Mouse (Mus musculus) mouse trophoblast stem cell (cell line): ENCODE data around the gene Tspan33.
"Not testable (repeated sequence)": the region's sequence is repeated elsewhere in the genome, so short reads cannot be mapped to it uniquely, and the experiment has no call there.

Experiments
- in situ Hi-C, 2 experiments: fragments of 300-500 bp; cut with MseI, MboI; formaldehyde crosslinking; loops; 2 replicates in 1 of 2; 3 replicates in 1 of 2; pipeline ENCODE4 v1.15.1; 2025

The Tspan33 gene

DNA sequence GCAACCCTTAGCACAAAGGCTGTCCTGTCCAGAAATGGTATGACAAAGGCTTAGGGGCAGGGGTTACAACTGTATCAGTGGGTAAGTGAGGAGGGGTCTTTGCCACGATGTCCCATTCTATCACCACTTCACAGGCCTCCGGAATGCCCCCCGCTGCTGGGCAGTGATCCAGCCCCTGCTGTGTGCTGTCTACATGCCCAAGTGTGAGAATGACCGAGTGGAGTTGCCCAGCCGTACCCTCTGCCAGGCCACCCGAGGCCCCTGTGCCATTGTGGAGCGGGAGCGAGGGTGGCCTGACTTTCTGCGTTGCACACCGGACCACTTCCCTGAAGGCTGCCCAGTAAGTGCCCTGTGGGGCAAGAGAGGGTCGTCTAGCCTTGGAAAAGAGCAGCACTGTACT, 59.3 kb downstream of the Tspan33 start:
- in situ Hi-C loops: no loop called here

DNA sequence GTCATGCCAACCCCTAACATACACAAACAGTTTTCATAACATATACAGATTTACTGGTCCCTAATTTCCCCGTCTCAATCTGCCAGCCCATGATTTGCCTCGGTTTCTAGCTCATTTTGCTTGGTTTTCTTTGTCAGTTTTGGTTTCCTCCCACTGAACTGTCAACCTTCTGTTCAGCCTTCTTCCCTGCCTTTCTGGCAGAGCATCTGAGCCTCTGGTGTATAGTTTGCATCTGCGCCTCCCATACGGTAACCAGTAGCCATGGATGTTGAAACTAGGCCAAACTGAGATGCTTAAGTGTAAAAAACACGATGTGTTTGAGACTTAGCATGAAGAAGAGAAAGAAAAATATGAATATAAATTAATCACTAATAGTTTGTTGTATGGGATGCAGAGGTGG, 62.0 kb downstream of the Tspan33 start:
- in situ Hi-C loops: no loop called here

DNA sequence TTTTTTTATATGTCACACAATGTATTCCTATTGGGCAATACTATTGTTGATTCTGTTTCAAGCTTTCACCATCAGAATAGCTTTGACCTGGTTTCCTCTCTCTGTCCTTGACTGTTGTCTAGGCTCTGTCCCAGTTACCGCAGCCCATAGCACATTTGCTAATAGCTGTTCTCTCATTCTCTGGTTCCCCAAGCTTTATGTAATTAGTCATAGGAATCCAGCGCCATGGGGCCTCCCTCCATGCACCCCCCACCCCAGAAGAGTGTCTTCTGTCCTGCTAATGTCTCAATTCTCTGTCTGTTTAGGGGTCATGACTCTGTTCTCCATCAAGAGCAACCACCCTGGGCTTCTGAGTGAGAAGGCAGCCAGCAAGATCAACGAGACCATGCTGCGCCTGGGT, 62.5 kb downstream of the Tspan33 start:
- in situ Hi-C loops: no loop called here

DNA sequence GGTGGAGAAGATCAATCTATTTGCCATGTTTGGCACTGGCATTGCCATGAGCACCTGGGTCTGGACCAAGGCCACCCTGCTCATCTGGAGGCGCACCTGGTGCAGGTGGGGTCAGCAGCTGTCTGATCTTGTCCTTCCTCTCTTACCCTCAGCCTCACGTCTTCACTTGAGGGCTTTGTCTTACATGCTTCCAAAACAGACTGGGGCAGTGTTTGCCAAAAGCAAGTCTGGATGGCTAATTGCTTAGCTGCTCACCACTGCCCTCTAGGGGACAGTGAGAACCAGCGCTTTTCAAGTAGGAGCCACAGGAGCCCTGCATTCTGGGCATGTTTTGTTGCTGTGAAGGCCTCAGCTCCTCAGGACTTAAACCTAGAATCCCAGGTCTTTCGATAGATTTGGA, 64.4 kb downstream of the Tspan33 start:
- in situ Hi-C loops: no loop called here

DNA sequence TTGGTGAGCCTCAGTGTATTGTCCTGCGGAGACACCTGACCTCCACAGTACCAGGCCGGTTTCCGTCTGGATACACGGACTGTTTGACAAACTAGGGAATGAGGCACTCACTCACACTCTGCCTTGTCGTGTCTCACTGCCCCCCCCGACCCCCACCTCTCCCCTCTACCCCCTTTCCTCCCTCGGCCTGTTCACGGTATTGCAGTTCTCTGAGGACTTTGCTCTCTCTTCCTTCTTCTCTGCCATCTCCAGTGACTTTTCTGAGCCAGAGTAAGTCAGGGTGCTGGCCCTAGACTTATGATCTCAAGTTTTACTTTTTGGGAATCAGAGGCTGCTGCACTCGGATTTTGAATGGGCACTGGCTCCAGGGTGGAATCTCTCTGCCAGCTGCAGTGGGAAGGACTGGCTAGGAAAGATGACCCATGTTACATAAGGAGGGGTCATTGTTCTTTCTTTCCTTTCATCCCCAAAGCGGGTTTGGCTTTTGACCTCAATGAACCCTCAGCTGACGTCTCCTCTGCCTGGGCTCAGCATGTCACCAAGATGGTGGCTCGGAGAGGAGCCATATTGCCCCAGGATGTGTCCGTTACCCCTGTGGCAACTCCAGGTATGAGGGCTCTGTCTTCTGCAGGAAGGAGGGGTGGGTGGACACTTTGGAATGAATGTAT, 65.1 kb downstream of the Tspan33 start:
- in situ Hi-C loops: no loop called here

DNA sequence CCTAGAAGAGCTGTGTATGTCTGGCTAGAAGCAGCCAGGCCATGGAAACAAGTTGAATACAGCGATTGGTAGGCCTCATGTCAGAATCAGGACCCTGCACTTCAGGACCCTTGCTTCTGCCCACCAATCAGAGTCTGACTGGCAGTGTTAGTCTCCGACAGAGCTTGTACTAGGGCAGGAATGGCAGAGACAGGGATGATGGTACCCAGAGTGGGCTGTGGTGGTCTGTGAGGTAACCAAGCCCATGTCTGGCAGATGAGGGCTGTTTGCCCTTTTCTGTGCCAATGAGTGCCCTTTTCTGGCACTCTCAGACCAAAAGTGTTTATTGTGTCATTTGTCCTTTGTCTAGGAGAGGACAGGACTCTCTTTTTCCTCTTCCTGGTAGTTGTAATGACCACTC, 66.4 kb downstream of the Tspan33 start:
- in situ Hi-C loops: not testable (repeated sequence)

DNA sequence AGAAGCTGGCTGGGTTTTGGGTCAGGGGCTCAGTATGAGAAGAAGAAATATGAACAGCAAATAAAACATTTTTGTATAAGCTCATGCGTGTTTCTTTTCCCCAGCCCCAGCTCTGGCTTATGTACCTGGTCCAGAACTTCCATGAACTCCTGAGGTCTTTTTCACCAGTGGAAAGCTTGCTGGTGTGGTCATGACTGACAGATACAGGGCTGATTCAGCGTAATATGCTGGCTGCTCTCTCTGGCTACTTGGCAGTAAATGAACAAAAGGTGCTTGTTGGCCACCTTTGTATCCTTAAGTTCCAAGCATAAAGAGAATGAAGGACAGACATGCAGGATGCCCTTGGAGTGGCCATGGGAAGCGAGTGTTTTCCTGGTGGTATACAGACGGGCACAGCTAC, 67.3 kb downstream of the Tspan33 start:
- in situ Hi-C loops: no loop called here

DNA sequence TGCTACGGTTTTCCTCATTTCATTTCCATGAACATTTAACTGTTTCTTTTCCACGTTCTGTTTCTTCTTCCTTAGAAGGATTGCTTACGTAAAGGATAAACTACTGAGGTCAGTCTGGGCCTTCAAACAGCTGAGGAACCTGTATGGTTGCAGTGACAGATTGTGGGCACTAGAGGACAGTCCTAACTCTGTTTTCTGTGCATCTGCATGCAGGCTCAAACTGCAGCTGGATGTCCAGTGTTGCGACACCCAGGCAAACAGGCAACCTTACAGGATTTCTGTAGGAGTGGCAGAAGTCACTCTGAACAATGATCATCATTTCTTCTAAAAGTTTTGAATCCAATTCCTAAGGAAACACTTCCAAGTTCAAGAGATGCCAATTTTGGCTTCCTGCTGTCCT, 68.5 kb downstream of the Tspan33 start:
- in situ Hi-C loops: no loop called here

DNA sequence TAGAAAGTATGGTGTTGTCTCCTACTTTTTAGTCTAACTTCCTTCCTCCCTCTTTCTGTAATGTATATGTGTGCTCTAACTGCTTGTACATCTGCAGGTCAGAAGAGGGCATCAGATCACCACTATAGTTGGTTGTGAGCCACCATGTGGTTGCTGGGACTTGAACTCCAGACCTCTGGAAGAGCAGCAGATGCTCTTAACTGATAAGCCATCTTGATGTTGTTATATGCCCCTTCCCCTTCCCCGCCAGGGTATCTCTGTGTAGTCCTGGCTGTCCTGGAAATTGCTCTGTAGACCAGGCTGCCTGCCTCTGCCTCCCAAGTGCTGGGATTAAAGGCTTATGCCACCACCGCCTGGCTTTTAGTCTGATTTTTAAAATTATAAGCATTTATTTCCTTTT, 72.9 kb downstream of the Tspan33 start:
- in situ Hi-C loops: no loop called here
